Comparison of ENCODE assay signal across 34 mouse cellular contexts in the genomic region with DNA sequence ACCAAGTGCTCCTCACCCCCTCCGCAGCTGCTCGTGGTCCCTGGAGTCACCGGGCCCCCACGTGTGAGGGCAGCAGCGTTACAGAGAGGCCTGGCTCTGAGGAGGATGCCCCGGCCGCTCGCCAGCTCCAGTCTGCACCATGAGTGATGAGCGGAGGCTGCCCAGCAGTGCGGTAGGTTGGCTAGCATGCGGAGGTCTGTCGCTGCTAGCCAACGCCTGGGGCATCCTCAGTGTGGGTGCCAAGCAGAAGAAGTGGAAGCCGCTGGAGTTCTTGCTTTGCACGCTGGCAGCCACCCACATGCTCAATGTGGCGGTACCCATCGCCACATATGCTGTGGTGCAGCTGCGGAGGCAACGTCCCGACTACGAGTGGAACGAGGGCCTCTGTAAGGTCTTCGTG. TPM values are rescaled to one million over a fixed set of nuclear protein-coding genes. Genes with fewer than 3 reads are reported as not detected.
DNase-seq lines count a peak whose midpoint lies in the region; ATAC-seq and TF ChIP-seq lines count a peak whose summit lies in the region.
"Had no signal": no experiment of that assay in that cellular context is flagged by ENCODE, and none has a peak within 500 bp of the region (broad histone marks: within the 10 kb centered on the region; RNA-seq: fewer than 3 reads in every experiment).

No protein-coding gene starts in this region.

- peaks cover 38% of the 10 kb centered on the region for H3K4me1 ChIP-seq in hindbrain, embryonic 15.5 days (replicated peaks)
- peaks cover 13% of the 10 kb centered on the region for H3K4me1 ChIP-seq in hindbrain, embryonic 11.5 days (replicated peaks; ENCODE audit: control insufficient read depth, insufficient read depth, low read length)
- H3K4me1 ChIP-seq in midbrain, postnatal 0 days (ENCODE audit: insufficient read depth, low read length) = peaks cover 4% of the 10 kb centered on the region; the same call in 1 of the 2 replicates
- H3K4me1 ChIP-seq in midbrain, embryonic 13.5 days (replicated peaks) = peaks cover 24% of the 10 kb centered on the region

- no peaks in the 10 kb centered on the region for H3K36me3 ChIP-seq in hindbrain, embryonic 15.5 days
- H3K36me3 ChIP-seq in hindbrain, embryonic 11.5 days (ENCODE audit: control insufficient read depth, insufficient read depth, low read length) = no peaks in the 10 kb centered on the region
- H3K36me3 ChIP-seq in midbrain, postnatal 0 days (ENCODE audit: insufficient read depth, low read length) = peaks cover 21% of the 10 kb centered on the region
- H3K36me3 ChIP-seq in midbrain, embryonic 13.5 days = no peaks in the 10 kb centered on the region
- H3K36me3 ChIP-seq: forebrain, embryonic 12.5 days; stomach, embryonic 15.5 days had no signal

- no peak overlapping the region for H3K27ac ChIP-seq in hindbrain, embryonic 15.5 days (replicated peaks)
- no peak overlapping the region for H3K27ac ChIP-seq in hindbrain, embryonic 11.5 days (ENCODE audit: low read depth, low read length)
- H3K27ac ChIP-seq in midbrain, postnatal 0 days (ENCODE audit: low read depth, low read length) = no peak overlapping the region
- H3K27ac ChIP-seq in midbrain, embryonic 13.5 days = no peak overlapping the region
- H3K27ac ChIP-seq: embryonic facial prominence, embryonic 13.5 days; forebrain, embryonic 12.5 days; kidney, embryonic 15.5 days; midbrain, embryonic 10.5 days; neural tube, embryonic 15.5 days; stomach, embryonic 15.5 days had no signal

- TF ChIP-seq CTCF in midbrain, postnatal 0 days (IDR thresholded peaks at IDR 0.05) = no peak
- TF ChIP-seq CTCF in brain, embryonic 14.5 days (IDR thresholded peaks at IDR 0.05; ENCODE audit: borderline replicate concordance, extremely low read depth, insufficient read depth, insufficient read length) = no peak

- ATAC-seq in hindbrain, embryonic 15.5 days (ENCODE audit: low FRiP score, low read depth) = 0 out of 2 replicates have a peak, but pooled peaks have one; percentile 25
- no peak for ATAC-seq in hindbrain, embryonic 11.5 days (ENCODE audit: low FRiP score)
- no peak for ATAC-seq in midbrain, postnatal 0 days (ENCODE audit: low FRiP score)
- ATAC-seq in midbrain, embryonic 13.5 days = no peak
- ATAC-seq: CD4-positive, CD25-positive, alpha-beta regulatory T cell, adult 4 months had no signal

- no peak overlapping the region for H3K4me3 ChIP-seq in hindbrain, embryonic 15.5 days
- no peak overlapping the region for H3K4me3 ChIP-seq in hindbrain, embryonic 11.5 days (ENCODE audit: low read depth, low read length)
- H3K4me3 ChIP-seq in midbrain, postnatal 0 days (ENCODE audit: low read depth, low read length) = no peak overlapping the region
- H3K4me3 ChIP-seq in midbrain, embryonic 13.5 days (replicated peaks) = no peak overlapping the region
- H3K4me3 ChIP-seq: embryonic facial prominence, embryonic 13.5 days; erythroblast, embryonic 14.5 days; forebrain, embryonic 12.5 days; heart, embryonic 12.5 days; kidney, embryonic 15.5 days; midbrain, embryonic 10.5 days; neural tube, embryonic 15.5 days; stomach, embryonic 15.5 days had no signal

- H3K9me3 ChIP-seq in hindbrain, embryonic 15.5 days = no peaks in the 10 kb centered on the region
- no peaks in the 10 kb centered on the region for H3K9me3 ChIP-seq in hindbrain, embryonic 11.5 days (ENCODE audit: control insufficient read depth, low read length)
- H3K9me3 ChIP-seq in midbrain, postnatal 0 days (ENCODE audit: low read length) = no peaks in the 10 kb centered on the region
- H3K9me3 ChIP-seq in midbrain, embryonic 13.5 days = no peaks in the 10 kb centered on the region
- H3K9me3 ChIP-seq: embryonic facial prominence, embryonic 13.5 days; forebrain, embryonic 12.5 days; heart, embryonic 12.5 days; kidney, embryonic 15.5 days; midbrain, embryonic 10.5 days; neural tube, embryonic 15.5 days; stomach, embryonic 15.5 days had no signal

- WGBS in hindbrain, embryonic 15.5 days = 77% methylated on average over 23 of the region's 23 CpGs
- 88% methylated on average over 23 of the region's 23 CpGs for WGBS in hindbrain, embryonic 11.5 days
- WGBS in midbrain, postnatal 0 days = 85% methylated on average over 23 of the region's 23 CpGs
- 93% methylated on average over 23 of the region's 23 CpGs for WGBS in midbrain, embryonic 13.5 days

- H3K4me2 ChIP-seq in hindbrain, embryonic 15.5 days = no peak overlapping the region
- no peak overlapping the region for H3K4me2 ChIP-seq in hindbrain, embryonic 11.5 days (replicated peaks; ENCODE audit: low read depth, low read length)
- no peak overlapping the region for H3K4me2 ChIP-seq in midbrain, postnatal 0 days (ENCODE audit: low read depth, low read length, poor library complexity, severe bottlenecking)
- no peak overlapping the region for H3K4me2 ChIP-seq in midbrain, embryonic 13.5 days (replicated peaks)
- H3K4me2 ChIP-seq: embryonic facial prominence, embryonic 13.5 days; forebrain, embryonic 12.5 days; heart, embryonic 12.5 days; kidney, embryonic 15.5 days; neural tube, embryonic 15.5 days; stomach, embryonic 15.5 days had no signal

- no peak overlapping the region for H3K9ac ChIP-seq in hindbrain, embryonic 15.5 days
- no peak overlapping the region for H3K9ac ChIP-seq in hindbrain, embryonic 11.5 days (ENCODE audit: low read depth, low read length)
- no peak overlapping the region for H3K9ac ChIP-seq in midbrain, postnatal 0 days (replicated peaks; ENCODE audit: low read length, poor library complexity, severe bottlenecking)
- no peak overlapping the region for H3K9ac ChIP-seq in midbrain, embryonic 13.5 days (replicated peaks)
- H3K9ac ChIP-seq: embryonic facial prominence, embryonic 13.5 days; forebrain, embryonic 12.5 days; heart, embryonic 12.5 days; kidney, embryonic 15.5 days; neural tube, embryonic 15.5 days; stomach, embryonic 15.5 days had no signal

- DNase-seq in cerebellum, postnatal 14 days = peak; percentile 68 to 75
- no peak for DNase-seq in cerebellum, adult 8-10 months
- DNase-seq in hindbrain, embryonic 11.5 days (ENCODE audit: low spot score) = no peak
- DNase-seq in midbrain, postnatal 0 days (ENCODE audit: low spot score) = peak; percentile 70
- peak; percentile 51 for DNase-seq in brain, embryonic 14.5 days (ENCODE audit: low read depth)
- no peak for DNase-seq in thymus, postnatal 36 days
- DNase-seq: cerebellum, adult 9-11 months; embryo, embryonic 11 days; gastrocnemius, postnatal 25 days; heart, adult 18-20 months; heart, postnatal 10 days; kidney, adult 11 months; kidney, postnatal 36 days; layer of hippocampus, postnatal 36 days; lung, postnatal 4 days; thymus, postnatal 4 days had no signal

- no peak for TF ChIP-seq POLR2A in brain, embryonic 14.5 days (IDR thresholded peaks at IDR 0.05; ENCODE audit: borderline replicate concordance, extremely low read depth, insufficient read depth, insufficient read length, poor library complexity, severe bottlenecking)

- peaks cover 72% of the 10 kb centered on the region for H3K27me3 ChIP-seq in hindbrain, embryonic 15.5 days
- peaks cover 70% of the 10 kb centered on the region for H3K27me3 ChIP-seq in hindbrain, embryonic 11.5 days (ENCODE audit: control insufficient read depth, insufficient read depth, low read length)
- H3K27me3 ChIP-seq in midbrain, postnatal 0 days (ENCODE audit: insufficient read depth, low read length) = peaks cover 37% of the 10 kb centered on the region
- peaks cover 95% of the 10 kb centered on the region for H3K27me3 ChIP-seq in midbrain, embryonic 13.5 days

RNA-seq across cellular contexts. Expression of a gene that starts 5.0 kb away (rescaled TPM):
- polyA plus RNA-seq in hindbrain, embryonic 15.5 days (2015; fragmentation: Nextera tagmentation; extraction: Ambion mirVana) = 18.4 and 21.7 TPM in 2 replicates
- 8.7 and 9.5 TPM in 2 replicates for polyA plus RNA-seq in hindbrain, embryonic 11.5 days (2014; fragmentation: Nextera tagmentation; extraction: Ambion mirVana)
- 138 and 149 TPM in 2 replicates for total RNA-seq in midbrain, postnatal 0 days (2014; rRNA removed)
- 20.1 and 21.2 TPM in 2 replicates for polyA plus RNA-seq in midbrain, postnatal 0 days (2015; fragmentation: Nextera tagmentation; extraction: Ambion mirVana)
- polyA plus RNA-seq in midbrain, embryonic 13.5 days (2015; fragmentation: Nextera tagmentation; extraction: Ambion mirVana) = 6.0 and 8.1 TPM in 2 replicates
- polyA plus RNA-seq in brain, embryonic 14.5 days (2012; rRNA removed) = 31.2 and 44.3 TPM in 2 replicates
- polyA plus RNA-seq: erythroblast, embryonic 14.5 days had no signal

RNA-seq across cellular contexts. Expression of a gene that starts 12.5 kb away (rescaled TPM):
- 0.47 and 3.0 TPM in 2 replicates for polyA plus RNA-seq in hindbrain, embryonic 15.5 days (2015; fragmentation: Nextera tagmentation; extraction: Ambion mirVana)
- polyA plus RNA-seq in hindbrain, embryonic 11.5 days (2014; fragmentation: Nextera tagmentation; extraction: Ambion mirVana) = 2.9 and 3.5 TPM in 2 replicates
- not detected in 2 replicates for total RNA-seq in midbrain, postnatal 0 days (2014; rRNA removed)
- 0.19 and 0.36 TPM in 2 replicates for polyA plus RNA-seq in midbrain, postnatal 0 days (2015; fragmentation: Nextera tagmentation; extraction: Ambion mirVana)
- 1.4 and 2.5 TPM in 2 replicates for polyA plus RNA-seq in midbrain, embryonic 13.5 days (2015; fragmentation: Nextera tagmentation; extraction: Ambion mirVana)
- 0.37 and 0.88 TPM in 2 replicates for polyA plus RNA-seq in brain, embryonic 14.5 days (2012; rRNA removed)
- total RNA-seq: adrenal gland, adult 18-20 months; adrenal gland, postnatal 4 days; gastrocnemius, postnatal 25 days; heart, adult 18-20 months; heart, postnatal 10 days; layer of hippocampus, adult 8-10 months; layer of hippocampus, postnatal 36 days; liver, adult 2 months had no signal
- polyA plus RNA-seq: CD4-positive, CD25-positive, alpha-beta regulatory T cell, adult 4 months; embryonic facial prominence, embryonic 13.5 days; erythroblast, embryonic 14.5 days; heart, embryonic 12.5 days; kidney, embryonic 15.5 days; limb, embryonic 11.5 days; liver, adult 2 months; liver, embryonic 16.5 days; lung, embryonic 16.5 days; stomach, embryonic 15.5 days had no signal

RNA-seq across cellular contexts. Expression of a gene that starts 18.0 kb away (rescaled TPM):
- 18.3 and 22.2 TPM in 2 replicates for polyA plus RNA-seq in hindbrain, embryonic 15.5 days (2015; fragmentation: Nextera tagmentation; extraction: Ambion mirVana)
- 17.4 and 20.6 TPM in 2 replicates for polyA plus RNA-seq in hindbrain, embryonic 11.5 days (2014; fragmentation: Nextera tagmentation; extraction: Ambion mirVana)
- total RNA-seq in midbrain, postnatal 0 days (2014; rRNA removed) = 34.6 and 38.9 TPM in 2 replicates
- 15.7 and 17.9 TPM in 2 replicates for polyA plus RNA-seq in midbrain, postnatal 0 days (2015; fragmentation: Nextera tagmentation; extraction: Ambion mirVana)
- polyA plus RNA-seq in midbrain, embryonic 13.5 days (2015; fragmentation: Nextera tagmentation; extraction: Ambion mirVana) = 18.1 and 19.0 TPM in 2 replicates
- polyA plus RNA-seq in brain, embryonic 14.5 days (2012; rRNA removed) = 20.9 and 23.0 TPM in 2 replicates

RNA-seq across cellular contexts. Expression of a gene that starts 39.8 kb away (rescaled TPM):
- 8.6 and 8.8 TPM in 2 replicates for polyA plus RNA-seq in hindbrain, embryonic 15.5 days (2015; fragmentation: Nextera tagmentation; extraction: Ambion mirVana)
- polyA plus RNA-seq in hindbrain, embryonic 11.5 days (2014; fragmentation: Nextera tagmentation; extraction: Ambion mirVana) = 1.5 and 1.6 TPM in 2 replicates
- total RNA-seq in midbrain, postnatal 0 days (2014; rRNA removed) = 7.6 and 15.2 TPM in 2 replicates
- 7.2 and 8.8 TPM in 2 replicates for polyA plus RNA-seq in midbrain, postnatal 0 days (2015; fragmentation: Nextera tagmentation; extraction: Ambion mirVana)
- 4.7 TPM in 2 replicates for polyA plus RNA-seq in midbrain, embryonic 13.5 days (2015; fragmentation: Nextera tagmentation; extraction: Ambion mirVana)
- polyA plus RNA-seq in brain, embryonic 14.5 days (2012; rRNA removed) = 6.9 and 7.1 TPM in 2 replicates
- total RNA-seq: gastrocnemius, postnatal 25 days; liver, adult 2 months had no signal
- polyA plus RNA-seq: CD4-positive, CD25-positive, alpha-beta regulatory T cell, adult 4 months; liver, embryonic 16.5 days had no signal

RNA-seq across cellular contexts. Expression of a gene that starts 46.6 kb away (rescaled TPM):
- polyA plus RNA-seq in hindbrain, embryonic 15.5 days (2015; fragmentation: Nextera tagmentation; extraction: Ambion mirVana) = 135 and 176 TPM in 2 replicates
- polyA plus RNA-seq in hindbrain, embryonic 11.5 days (2014; fragmentation: Nextera tagmentation; extraction: Ambion mirVana) = 304 and 330 TPM in 2 replicates
- total RNA-seq in midbrain, postnatal 0 days (2014; rRNA removed) = 177 and 203 TPM in 2 replicates
- 125 and 148 TPM in 2 replicates for polyA plus RNA-seq in midbrain, postnatal 0 days (2015; fragmentation: Nextera tagmentation; extraction: Ambion mirVana)
- polyA plus RNA-seq in midbrain, embryonic 13.5 days (2015; fragmentation: Nextera tagmentation; extraction: Ambion mirVana) = 213 and 217 TPM in 2 replicates
- 239 and 292 TPM in 2 replicates for polyA plus RNA-seq in brain, embryonic 14.5 days (2012; rRNA removed)

Comparison
In these comparisons a context has a peak if more than half of its experiments do, and no peak if none do; other contexts are left out.
1. DNase-seq: peak in cerebellum, postnatal 14 days (2 of 2), midbrain, postnatal 0 days (single experiment) and brain, embryonic 14.5 days (single experiment); none in cerebellum, adult 8-10 months (single experiment), hindbrain, embryonic 11.5 days (single experiment) and thymus, postnatal 36 days (0 of 2).